Mouse (Mus musculus): ENCODE data around the gene Clpx. TPM values are rescaled to one million over a fixed set of nuclear protein-coding genes. Genes with fewer than 3 reads are reported as not detected.

Clpx gene
- polyA plus RNA-seq, 1 experiment, result 20.8 TPM

DNA sequence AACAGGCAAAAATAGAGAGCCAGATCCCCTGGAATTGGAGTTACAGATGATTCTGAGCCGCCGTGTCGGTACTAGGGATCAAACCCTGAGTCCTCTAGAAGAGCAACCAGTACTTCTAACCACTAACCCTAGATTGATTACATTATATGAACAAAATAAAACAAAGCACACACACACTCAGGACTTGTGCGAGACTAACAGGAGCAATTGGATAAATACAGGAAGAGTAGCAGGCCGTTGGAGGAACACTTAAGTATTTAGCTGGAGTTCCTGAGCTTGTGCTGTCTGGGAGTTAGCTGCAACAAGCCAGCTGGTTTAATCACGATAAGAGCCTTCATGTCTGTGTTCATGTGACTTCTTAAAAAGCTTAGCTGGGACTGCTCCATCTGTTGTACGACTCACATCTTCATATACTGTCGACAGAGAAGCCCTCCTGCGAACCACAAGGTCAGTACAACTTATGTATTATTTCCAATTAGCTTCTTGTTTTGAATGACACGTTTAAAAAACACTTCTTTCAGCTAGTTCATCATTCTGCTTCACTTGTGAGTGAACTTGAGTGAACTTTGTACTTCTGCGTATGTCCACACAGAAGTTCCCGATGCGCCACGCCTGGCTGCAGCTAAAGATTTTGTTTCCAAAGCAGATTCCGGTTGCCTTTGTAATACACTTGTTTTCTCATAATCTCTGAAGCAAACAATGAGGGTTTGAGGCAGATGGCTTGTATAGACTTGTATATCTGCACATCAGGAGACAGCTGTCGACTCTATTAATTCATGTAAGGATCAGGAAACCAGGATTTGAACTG is 66.8 kb downstream of the Clpx start, which contains the start of gene Ubap1l:
TSS of gene Ubap1l (plus strand) at position 401 of the 808 bp plus-strand sequence.
- peaks cover 39% of the 10 kb centered on the region for H3K4me1 ChIP-seq (ENCODE audit: control insufficient read depth, insufficient read depth, low read length)
- no peak for TF ChIP-seq CTCF (IDR thresholded peaks at IDR 0.05; ENCODE audit: low read depth, low read length)
- TF ChIP-seq POLR2A (IDR thresholded peaks at IDR 0.05; ENCODE audit: borderline replicate concordance, low read depth, low read length), result no peak
- H3K27ac ChIP-seq (ENCODE audit: insufficient read depth, low read depth, low read length), result no peak within 1 kb of the TSS
- H3K4me3 ChIP-seq (ENCODE audit: insufficient read depth, low read length), result no peak within 1 kb of the TSS

GRCm38 (mm10) chr9:65363684-65364083 is 69.6 kb downstream of the Clpx start:
- Histone ChIP-seq H3K4me1 (ENCODE audit: control insufficient read depth, insufficient read depth, low read length) (peaks cover 32% of the 10 kb centered on the region), H3K27ac (ENCODE audit: insufficient read depth, low read depth, low read length) (no peak overlapping the region), H3K4me3 (ENCODE audit: insufficient read depth, low read length) (no peak overlapping the region)
- no peak for TF ChIP-seq POLR2A (IDR thresholded peaks at IDR 0.05; ENCODE audit: borderline replicate concordance, low read depth, low read length)
- no peak for TF ChIP-seq CTCF (IDR thresholded peaks at IDR 0.05; ENCODE audit: low read depth, low read length)

DNA sequence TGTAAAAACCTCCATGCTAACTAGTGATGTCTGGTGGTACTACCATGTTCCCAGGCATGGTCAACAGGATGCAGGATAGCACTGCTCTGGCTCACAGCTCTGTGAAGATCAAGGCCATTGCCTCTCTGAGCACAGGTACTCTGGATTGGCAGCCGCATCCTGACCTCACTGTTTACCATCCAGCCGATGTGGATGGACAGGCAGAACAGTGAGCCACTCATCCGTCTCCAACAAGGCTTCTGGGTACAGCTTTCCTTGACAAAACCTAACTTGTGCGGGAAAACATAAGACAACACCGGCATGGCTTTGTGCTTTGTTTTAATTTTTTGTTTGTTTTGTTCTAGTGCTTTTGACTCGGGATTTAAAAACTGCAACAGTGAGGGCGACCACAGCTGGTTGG is 71.7 kb downstream of the Clpx start:
- TF ChIP-seq CTCF (IDR thresholded peaks at IDR 0.05; ENCODE audit: low read depth, low read length), result no peak
- no peak for TF ChIP-seq POLR2A (IDR thresholded peaks at IDR 0.05; ENCODE audit: borderline replicate concordance, low read depth, low read length)
- Histone ChIP-seq H3K27ac (ENCODE audit: insufficient read depth, low read depth, low read length) (no peak overlapping the region), H3K4me1 (ENCODE audit: control insufficient read depth, insufficient read depth, low read length) (peaks cover 22% of the 10 kb centered on the region), H3K4me3 (ENCODE audit: insufficient read depth, low read length) (no peak overlapping the region)

- TF ChIP-seq POLR2A (IDR thresholded peaks at IDR 0.05; ENCODE audit: borderline replicate concordance, low read depth, low read length), result no peak
- TF ChIP-seq CTCF (IDR thresholded peaks at IDR 0.05; ENCODE audit: low read depth, low read length), result no peak
- no peak overlapping the region for H3K27ac ChIP-seq (ENCODE audit: insufficient read depth, low read depth, low read length)
- no peak overlapping the region for H3K4me3 ChIP-seq (ENCODE audit: insufficient read depth, low read length)
- no peaks in the 10 kb centered on the region for H3K4me1 ChIP-seq (ENCODE audit: control insufficient read depth, insufficient read depth, low read length)
Observed at GRCm38 (mm10) chr9:65371756-65372155, 77.7 kb downstream of the Clpx start.

DNA sequence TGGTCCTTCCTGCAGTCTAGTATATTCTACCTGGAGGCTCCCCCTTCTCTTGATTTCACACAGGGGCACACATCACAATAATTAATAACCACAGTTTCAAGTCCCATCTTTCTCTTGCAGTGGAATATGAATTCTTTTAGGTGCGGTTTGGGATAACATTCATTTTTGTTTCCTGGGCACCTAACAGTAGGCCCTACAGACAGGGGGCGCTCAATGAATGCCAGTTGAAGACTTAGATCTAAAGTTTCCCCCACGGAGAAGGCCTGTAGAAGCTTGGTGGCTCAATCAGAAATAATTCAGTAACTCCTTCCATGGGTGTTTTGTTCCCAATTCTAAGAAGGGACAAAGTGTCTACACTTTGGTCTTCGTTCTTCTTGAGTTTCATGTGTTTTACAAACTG is 78.4 kb downstream of the Clpx start:
- Histone ChIP-seq H3K4me3 (ENCODE audit: insufficient read depth, low read length) (no peak overlapping the region), H3K27ac (ENCODE audit: insufficient read depth, low read depth, low read length) (no peak overlapping the region), H3K4me1 (ENCODE audit: control insufficient read depth, insufficient read depth, low read length) (no peaks in the 10 kb centered on the region)
- TF ChIP-seq CTCF (IDR thresholded peaks at IDR 0.05; ENCODE audit: low read depth, low read length), result no peak
- no peak for TF ChIP-seq POLR2A (IDR thresholded peaks at IDR 0.05; ENCODE audit: borderline replicate concordance, low read depth, low read length)

DNA sequence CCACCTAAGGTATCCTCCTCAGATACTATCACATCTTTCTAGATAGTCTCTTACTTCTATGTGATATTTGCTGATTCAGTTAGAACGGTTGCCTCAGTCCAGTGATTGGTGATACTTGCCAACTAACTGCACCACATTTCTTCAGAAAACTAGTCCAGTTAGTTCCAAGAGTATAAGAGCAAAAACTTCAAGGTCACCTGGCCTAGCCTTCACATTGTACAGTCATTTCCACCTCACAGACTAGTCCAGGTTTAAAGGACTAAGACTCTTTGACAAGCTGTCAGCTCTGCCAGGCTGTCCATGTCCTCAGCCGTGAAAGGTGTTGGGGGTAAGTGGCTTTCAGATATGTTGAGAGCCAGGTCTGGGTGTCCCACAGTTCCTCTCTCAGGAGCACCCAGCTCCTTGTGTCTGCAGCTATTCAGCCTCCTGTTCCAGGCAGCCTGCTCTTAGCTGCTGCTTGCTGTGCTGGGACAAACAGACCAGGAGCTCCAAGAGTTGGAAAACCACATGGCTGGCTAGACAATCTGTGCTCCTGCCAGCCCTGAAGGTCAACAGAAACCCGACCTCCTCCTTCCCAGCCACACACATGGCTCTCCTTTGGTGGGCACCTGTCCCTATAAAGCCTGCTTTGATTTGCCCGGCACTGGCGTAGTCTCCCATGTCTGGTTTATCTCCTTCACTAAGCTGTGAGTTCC is 80.6 kb downstream of the Clpx start:
- Histone ChIP-seq H3K4me1 (ENCODE audit: control insufficient read depth, insufficient read depth, low read length) (no peaks in the 10 kb centered on the region), H3K27ac (ENCODE audit: insufficient read depth, low read depth, low read length) (no peak overlapping the region), H3K4me3 (ENCODE audit: insufficient read depth, low read length) (no peak overlapping the region)
- TF ChIP-seq POLR2A (IDR thresholded peaks at IDR 0.05; ENCODE audit: borderline replicate concordance, low read depth, low read length) (no peak), CTCF (IDR thresholded peaks at IDR 0.05; ENCODE audit: low read depth, low read length) (no peak)

DNA sequence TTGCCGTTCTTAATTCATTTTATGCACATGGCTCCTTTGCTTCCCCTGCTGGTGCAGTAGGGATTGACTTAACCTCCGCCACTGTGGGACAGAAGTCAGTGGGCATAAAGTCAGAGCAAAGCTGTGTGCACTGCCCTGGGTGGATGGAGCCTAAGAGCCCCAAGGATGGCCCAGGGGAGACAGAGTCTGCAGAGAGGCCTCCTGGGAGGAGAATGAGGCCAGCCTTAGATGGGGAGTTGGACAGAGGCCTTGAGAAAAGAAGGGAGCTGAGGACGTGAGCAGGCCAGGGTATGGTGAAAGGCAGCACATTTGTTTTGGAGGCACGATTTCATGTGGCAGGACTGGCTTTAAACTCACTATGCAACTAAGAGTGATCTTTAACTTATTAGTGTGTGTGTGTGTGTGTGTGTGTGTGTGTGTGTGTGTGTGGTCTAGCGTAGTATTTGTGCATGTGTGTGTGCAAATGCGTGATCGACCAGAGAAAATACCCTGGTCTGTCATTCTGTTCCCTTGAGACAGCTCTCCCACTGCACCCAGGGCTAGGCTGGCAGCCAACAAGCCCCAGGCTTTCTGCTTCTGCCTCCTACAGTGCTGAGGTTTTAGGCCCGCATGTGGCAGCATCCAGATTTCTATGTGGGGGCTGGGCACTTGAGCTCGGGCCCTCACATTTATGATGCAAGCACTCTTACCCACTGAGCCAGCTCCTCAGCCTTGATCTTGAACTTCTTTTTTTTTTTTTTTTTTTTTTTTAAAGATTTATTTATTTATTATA is 81.3 kb downstream of the Clpx start:
- TF ChIP-seq CTCF (IDR thresholded peaks at IDR 0.05; ENCODE audit: low read depth, low read length) (no peak), POLR2A (IDR thresholded peaks at IDR 0.05; ENCODE audit: borderline replicate concordance, low read depth, low read length) (no peak)
- Histone ChIP-seq H3K4me3 (ENCODE audit: insufficient read depth, low read length) (no peak overlapping the region), H3K27ac (ENCODE audit: insufficient read depth, low read depth, low read length) (no peak overlapping the region), H3K4me1 (ENCODE audit: control insufficient read depth, insufficient read depth, low read length) (no peaks in the 10 kb centered on the region)

Other genes with a start within 250 kb of the Clpx start
- gene Igdcc4, start 192.8 kb upstream of the Clpx start, polyA plus RNA-seq (2012; ENCODE audit: insufficient read depth, insufficient read length, missing spikeins), result 0.15 TPM in 1 of 2 replicates, not detected in the other
- not detected in 2 replicates for gene Igdcc3, start 153.1 kb upstream of the Clpx start, polyA plus RNA-seq (2012; ENCODE audit: insufficient read depth, insufficient read length, missing spikeins)
- gene Parp16, start 98.9 kb upstream of the Clpx start, polyA plus RNA-seq (2012; ENCODE audit: insufficient read depth, insufficient read length, missing spikeins), result 2.9 TPM in 2 replicates
- gene Cilp, start 29.1 kb upstream of the Clpx start, polyA plus RNA-seq (2012; ENCODE audit: insufficient read depth, insufficient read length, missing spikeins), result not detected in 2 replicates
- 11.1 and 15.9 TPM in 2 replicates for gene Pdcd7, start 51.8 kb downstream of the Clpx start, polyA plus RNA-seq (2012; ENCODE audit: insufficient read depth, insufficient read length, missing spikeins)
- not detected in 2 replicates for gene Ubap1l, start 66.8 kb downstream of the Clpx start, polyA plus RNA-seq (2012; ENCODE audit: insufficient read depth, insufficient read length, missing spikeins)
- gene Kbtbd13, start 97.4 kb downstream of the Clpx start, polyA plus RNA-seq (2012; ENCODE audit: insufficient read depth, insufficient read length, missing spikeins), result not detected in 2 replicates
- gene Rasl12, start 104.2 kb downstream of the Clpx start, polyA plus RNA-seq (2012; ENCODE audit: insufficient read depth, insufficient read length, missing spikeins), result not detected in 2 replicates
- not detected in 2 replicates for gene Slc51b, start 128.7 kb downstream of the Clpx start, polyA plus RNA-seq (2012; ENCODE audit: insufficient read depth, insufficient read length, missing spikeins)
- gene Mtfmt, start 141.5 kb downstream of the Clpx start, polyA plus RNA-seq (2012; ENCODE audit: insufficient read depth, insufficient read length, missing spikeins), result 11.6 and 19.1 TPM in 2 replicates
- 95.1 and 104 TPM in 2 replicates for gene Spg21, start 166.7 kb downstream of the Clpx start, polyA plus RNA-seq (2012; ENCODE audit: insufficient read depth, insufficient read length, missing spikeins)
- gene Ankdd1a, start 225.9 kb downstream of the Clpx start, polyA plus RNA-seq (2012; ENCODE audit: insufficient read depth, insufficient read length, missing spikeins), result 4.1 and 6.4 TPM in 2 replicates